Mouse (Mus musculus): Measurements from ENCODE around the gene Inka1.
"Not testable (repeated sequence)": the region's sequence is repeated elsewhere in the genome, so short reads cannot be mapped to it uniquely, and the experiment has no call there.

The Inka1 gene

DNA sequence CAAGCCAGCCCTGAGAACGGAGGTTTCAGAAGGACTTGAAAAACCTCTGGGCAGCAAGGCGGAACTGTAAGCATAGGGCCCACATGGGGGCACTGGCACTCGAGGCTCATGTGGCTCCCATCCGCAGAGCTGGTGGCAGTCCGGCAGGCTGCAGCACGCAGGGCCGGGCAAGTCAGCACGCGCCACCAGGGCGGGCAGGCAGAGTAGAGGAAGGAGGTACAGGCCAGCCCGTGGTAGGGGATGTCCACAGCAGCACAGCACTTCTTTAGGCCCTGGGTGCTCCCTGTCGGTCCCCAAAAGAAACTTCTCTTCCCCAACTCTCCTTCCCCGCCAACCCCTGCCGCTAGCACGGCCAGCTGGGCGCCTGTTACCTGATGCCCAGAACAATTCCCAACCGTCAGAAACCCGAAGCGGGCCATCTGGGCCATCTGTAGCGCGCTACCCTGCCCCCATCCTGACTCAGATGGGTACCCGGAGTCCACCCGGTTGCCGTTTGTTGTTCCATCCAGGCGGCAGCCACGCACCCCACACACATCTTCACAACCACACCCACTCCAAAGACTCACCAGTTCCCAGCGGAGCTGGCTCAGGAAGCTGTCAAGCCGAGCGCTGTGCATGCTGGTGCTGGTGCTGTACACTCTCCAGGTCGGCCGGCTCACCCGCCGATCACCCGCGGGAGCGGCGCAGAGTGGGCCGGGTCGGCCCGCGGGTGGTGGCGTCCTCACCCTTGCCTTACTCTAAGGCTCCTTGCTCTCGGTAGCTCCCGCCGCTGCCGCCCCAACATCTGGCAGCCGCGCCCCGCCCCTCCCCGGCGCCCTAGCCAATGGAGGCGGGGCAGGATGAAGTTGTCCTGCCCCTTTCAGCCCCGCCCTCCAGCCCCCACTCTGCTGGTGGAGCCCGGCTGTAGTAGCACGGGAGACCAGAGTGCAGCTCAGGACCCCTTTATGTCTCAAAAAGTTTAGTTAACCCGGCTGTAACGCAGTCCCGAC lies at the start of gene Inka1:
TSS of gene Inka1 (minus strand) at position 749 of the 989 bp plus-strand sequence.
- peak; percentile 55 to 64 for DNase-seq

DNA sequence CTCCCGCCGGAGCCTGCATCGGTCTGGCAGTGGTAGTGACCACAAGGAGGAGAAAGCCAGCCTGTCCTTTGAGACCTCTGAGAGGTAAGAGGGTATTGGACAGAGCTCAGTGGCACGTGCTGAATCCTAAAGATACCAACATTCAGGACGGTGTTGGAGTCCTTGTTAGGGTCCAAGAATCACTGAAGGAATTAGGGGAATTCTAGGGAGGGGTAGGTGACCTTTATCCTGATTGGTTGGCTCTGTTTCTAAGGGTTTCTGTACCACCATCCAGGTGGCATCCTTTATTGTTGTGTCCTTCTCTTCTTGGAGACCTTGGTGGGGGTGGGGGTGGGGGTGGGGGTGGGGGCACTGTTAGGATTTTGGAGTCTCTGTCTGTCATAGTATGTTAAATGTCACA lies 46.4 kb upstream of the Inka1 start:
- DNase-seq, result no peak

DNA sequence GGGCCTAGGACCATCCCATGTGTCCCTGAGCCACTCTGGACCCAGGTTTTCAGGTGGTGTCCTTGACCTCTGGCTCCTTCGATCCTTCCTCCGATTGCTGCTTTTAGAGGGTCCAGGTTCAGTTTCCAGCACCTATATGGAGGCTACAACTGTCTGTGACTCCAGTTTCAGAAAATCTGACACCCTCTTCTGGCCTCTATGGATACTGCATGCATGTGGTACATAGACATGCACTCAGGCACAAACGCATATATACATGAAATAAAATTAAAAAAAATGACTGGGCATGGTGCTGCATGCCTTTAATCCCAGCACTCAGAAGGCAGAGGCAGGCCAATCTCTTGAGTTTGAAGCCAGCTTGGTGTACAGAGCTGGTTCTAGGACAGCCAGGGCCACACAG lies 42.2 kb upstream of the Inka1 start:
- DNase-seq, result no peak

GRCm38 (mm10) chr9:108026584-108026983 lies 40.9 kb upstream of the Inka1 start:
- no peak for DNase-seq

DNA sequence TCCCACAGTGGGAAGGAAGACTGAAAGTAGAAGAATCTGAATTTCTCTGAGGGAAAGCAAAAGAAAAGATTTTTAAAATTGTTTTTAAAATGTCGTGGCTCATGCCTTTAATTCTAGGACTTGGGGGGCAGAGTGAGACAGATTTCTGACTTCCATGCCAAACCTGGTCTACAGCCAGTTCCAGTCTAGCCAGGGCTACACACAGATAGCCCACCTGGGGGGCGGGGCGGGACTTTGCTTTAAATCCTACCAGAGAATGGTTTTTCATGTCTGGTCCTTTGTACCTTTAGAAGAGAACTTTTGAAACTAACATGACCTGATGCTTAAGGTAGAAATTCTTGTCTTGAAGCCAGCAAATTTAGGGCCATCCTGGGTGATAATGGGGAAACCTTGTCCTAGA lies 37.5 kb upstream of the Inka1 start:
- DNase-seq, result peak in 1 of 2 experiments; percentile 48

- DNase-seq, result no peak
These were observed 35.1 kb upstream of the Inka1 start for GRCm38 (mm10) chr9:108020741-108021140.

DNA sequence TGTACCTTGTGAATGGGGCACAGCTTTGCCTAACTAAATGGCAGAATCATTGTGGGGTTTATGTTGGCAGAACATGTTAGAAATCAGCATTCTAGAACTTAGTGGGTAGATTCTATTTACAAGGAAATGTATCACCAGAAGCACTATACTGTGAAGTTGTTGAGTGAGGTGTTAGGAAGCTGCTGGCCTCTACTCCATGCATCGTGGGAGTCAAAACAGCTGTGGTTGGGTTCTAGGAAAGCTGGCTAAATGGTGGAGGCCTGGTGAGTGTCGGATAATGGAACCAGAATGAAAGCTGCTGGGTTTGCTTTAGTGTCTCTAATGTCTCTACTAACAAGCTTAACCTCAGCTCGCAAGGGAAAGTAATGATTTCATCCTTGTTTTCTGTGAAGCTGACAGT lies 31.4 kb upstream of the Inka1 start:
- no peak for DNase-seq

GRCm38 (mm10) chr9:108013577-108013976 lies 27.9 kb upstream of the Inka1 start:
- not testable (repeated sequence) for DNase-seq

GRCm38 (mm10) chr9:108010385-108010784 lies 24.7 kb upstream of the Inka1 start:
- DNase-seq, result no peak

DNA sequence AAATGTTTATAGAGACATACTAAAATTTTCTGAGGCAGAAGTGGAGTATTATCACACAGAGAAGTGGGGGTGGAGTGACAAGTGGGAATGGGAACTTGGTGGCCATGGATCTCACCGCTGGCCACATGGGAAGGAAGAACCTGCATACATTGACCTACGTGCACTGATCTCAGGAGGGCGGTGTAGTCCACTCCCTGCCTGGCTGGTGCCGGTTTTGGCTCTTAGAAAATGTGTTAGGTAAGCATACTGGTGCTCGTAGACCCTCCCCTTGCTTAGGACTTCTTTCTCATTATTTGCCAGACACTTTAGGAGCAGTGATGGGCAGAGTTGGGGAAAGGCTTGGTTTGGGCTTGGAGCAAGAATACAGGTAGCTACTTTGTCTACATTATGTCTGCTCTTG lies 22.4 kb upstream of the Inka1 start:
- DNase-seq, result no peak

- peak; percentile 42 to 48 for DNase-seq
These were observed 17.8 kb upstream of the Inka1 start for GRCm38 (mm10) chr9:108003531-108003890.

DNA sequence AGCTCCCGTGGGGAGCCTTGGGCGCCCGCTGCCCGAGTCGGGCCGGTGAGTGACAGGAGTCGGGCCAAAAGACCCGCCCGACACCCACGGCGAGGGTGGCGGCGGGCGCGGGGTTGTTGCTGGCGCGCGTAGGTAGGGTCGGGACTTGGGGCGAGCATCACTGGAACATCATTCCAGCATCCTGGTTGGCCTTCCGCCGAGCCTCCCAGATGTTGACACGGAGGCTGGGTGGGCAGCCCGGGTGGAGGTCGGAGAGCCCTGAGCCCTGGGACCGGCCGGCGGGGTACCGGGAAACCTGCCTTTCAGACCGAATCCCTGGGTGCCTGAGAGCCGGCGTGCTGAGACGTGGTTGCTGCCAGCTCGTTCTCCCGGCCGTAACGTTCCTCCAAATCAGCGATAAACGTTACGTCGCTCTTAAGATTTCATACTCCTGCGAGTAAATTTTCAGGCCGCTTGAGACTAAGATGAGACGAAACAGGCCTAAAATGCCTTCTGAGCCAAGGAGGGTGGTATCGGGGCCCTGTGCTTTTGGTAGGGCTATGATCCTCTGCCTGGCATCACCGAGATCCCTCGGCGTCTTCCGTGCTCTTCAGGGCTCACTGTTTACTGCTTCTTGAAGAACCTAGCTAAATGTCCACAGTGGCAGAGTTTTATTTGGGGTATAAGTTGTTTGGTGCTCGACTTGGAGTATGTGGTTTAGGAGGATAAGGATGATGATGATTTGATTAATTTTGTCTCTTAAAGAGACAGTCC lies 17.3 kb upstream of the Inka1 start:
- peak in 1 of 2 experiments; percentile 76 for DNase-seq

GRCm38 (mm10) chr9:108001922-108002770 lies 16.5 kb upstream of the Inka1 start, which contains the start of gene Ip6k1:
TSS of gene Ip6k1 (plus strand) at chr9:108002501.
- DNase-seq, result peak; percentile 100

DNA sequence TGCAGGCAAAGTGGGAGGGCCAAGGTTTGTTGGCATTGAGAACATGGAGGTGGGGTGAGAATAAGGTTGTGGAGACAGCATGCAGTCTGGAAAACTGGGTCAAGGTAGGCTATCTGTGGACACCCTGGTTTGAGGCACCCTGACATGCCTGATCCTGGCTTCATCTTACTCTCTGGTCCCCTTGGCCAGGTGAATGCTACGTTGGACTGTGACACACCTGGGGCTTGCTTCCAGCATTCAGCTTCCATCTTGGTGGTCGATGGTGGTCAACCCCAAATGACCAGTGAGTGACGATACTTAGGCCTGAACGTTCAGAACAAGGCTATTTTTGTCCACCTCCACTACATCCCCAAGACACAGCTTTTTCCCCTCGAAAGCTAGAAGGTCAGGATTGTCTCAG lies 10.4 kb upstream of the Inka1 start, which contains the start of gene Gm20662:
TSS of gene Gm20662 (plus strand) at position 301 of the 400 bp plus-strand sequence.
- DNase-seq, result no peak

GRCm38 (mm10) chr9:107995513-107995912 lies 9.8 kb upstream of the Inka1 start:
- DNase-seq, result no peak

DNA sequence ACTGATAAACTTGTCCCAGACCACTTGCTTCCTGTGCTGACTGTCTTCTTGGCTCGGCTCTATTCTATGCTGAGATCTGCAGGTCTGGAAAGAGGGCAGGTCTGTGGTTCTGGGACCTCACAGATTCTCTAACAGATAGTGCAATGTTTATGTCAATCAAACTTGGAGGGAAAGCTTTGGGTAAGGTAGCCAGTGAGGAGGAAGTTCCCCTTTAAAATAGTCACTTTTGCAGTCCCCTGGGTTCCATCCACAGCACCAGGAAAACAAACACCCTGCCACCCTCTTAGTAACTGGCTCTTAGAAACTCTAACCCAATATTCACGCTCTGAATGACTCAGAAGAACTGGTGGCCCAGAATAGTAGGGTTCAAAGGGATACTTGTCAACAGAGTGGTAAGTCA lies 8.8 kb upstream of the Inka1 start:
- no peak for DNase-seq

- DNase-seq, result no peak
These were observed 7.3 kb upstream of the Inka1 start for GRCm38 (mm10) chr9:107993013-107993412.

GRCm38 (mm10) chr9:107992197-107992596 lies 6.5 kb upstream of the Inka1 start, which contains the start of gene Cdhr4:
TSS of gene Cdhr4 (plus strand) at chr9:107992497.
- no peak for DNase-seq

DNA sequence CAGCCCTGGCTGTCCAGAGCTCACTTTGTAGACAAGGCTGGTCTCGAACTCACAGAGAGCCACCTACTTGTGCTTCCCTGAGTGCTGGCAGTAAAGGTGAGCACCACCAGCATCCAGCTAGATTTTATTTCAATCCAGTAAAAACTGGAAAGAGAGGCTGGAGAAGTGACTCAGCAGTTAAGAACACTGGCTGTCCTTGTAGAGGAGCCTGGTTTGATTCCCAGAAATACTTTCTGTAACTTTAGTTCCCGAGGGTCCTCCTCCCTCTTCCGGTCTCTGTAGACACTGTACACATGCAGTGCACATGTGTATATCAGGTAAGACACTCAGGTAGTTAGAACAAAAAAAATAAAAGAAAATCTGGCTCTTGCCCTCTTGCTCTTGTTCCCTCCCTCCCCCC lies 2.3 kb upstream of the Inka1 start:
- DNase-seq, result no peak

DNA sequence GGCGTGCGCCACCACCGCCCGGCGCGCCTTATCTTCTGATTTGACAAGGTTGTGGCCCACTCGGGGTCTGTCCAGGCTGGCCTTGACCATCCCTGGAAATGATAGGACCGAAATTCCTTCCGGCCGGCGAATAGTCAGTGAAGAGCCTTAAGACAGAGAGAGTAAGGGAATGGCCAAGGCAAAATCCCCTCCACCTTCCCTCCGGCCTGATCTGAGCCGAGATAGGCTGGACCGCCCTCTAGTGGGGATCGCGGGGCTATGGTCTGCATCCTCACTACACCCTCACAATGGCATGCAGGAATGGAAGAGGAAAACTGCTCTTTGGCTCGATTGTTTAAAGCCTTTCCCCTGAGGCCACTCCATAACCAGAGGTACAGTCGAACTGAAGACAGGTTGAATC lies 697 bp upstream of the Inka1 start:
- peak; percentile 88 to 90 for DNase-seq

DNA sequence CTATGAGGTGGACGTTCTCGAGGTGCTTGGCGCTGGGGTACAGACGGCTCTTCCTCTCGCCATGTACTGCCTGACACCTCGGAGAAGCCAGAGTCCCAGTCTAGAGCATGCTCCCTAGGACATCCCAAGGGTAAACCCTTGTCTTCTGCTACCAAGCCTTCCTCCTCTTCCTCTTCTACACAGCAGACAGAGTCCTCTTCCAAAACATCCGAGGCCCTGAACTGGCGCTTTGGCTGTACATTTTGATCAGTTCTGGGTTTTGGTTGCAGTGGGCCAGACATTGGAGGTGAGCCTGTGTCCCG lies 974 bp downstream of the Inka1 start:
- no peak for DNase-seq

DNA sequence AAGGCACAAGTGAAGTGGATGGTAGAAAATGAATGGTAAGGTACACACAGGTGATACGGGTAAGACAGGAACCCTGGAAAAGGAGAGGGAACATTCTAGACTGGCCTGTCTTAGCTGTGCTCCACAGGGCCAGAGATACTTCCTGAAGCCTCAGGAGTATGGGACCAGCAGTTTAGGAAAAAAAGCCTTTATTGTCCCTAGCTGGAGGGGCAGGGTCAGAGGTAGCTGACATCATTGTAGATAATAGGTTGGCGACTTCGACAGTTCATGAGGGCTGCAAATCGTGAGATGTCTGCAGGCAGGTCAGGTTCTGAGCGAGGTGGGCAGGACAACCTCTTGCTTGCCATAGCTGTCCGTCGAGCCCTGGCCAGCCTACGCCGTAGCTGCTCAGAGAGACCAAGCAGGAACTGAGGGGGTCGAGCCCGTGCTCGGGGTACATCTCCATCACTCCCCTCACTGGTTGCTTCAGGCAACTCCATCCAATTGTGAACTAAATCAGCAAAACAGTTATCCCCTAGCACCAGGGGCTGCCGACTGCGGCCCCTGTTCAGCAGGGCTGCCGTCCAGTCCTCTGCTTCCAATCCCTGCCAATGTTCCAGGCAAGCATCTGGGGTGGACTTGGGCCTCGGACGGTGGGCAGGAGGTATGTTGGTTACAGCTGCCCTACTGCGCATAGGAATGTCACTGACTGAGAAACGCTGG lies 1.5 kb downstream of the Inka1 start:
- DNase-seq, result no peak
